Mouse (Mus musculus): ENCODE results near the gene Slc30a7.

DNA sequence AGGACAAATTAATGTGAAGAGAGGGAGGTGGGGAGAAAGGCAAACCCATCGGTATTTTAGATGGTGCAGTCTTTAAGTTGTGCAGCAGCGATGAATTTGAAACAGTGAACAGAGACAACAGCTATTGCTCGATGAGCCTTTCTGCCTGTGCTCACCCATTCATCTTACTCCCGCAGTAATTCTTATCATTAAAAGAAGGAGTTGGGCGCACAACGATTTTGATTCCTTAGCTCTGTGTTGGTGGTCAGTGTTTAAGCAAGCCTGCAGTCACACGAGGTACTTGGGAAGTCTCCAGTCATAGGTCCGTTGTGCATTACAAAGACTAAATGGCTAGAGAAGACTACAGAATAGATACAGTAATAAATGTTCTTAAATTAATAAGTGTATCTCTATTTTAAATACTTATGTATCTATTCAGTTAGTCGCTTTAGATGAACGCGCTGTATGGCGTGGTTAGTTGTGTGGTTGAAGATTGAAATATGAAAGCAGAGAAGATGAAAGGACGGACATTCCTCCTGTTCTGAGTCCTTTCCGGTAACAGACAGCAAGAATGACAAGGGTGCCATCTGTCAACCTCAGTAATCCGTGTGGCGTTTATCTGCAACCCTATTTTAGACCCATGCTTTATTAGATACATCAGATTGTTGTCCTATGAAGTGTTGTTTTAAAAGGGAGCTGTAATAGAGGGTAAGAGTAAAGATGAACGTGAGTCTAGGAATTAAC, 2.6 kb upstream of the Slc30a7 start:
- no peak for TF ChIP-seq CTCF (IDR thresholded peaks at IDR 0.05; ENCODE audit: extremely low read depth, insufficient read depth, insufficient read length, insufficient replicate concordance)
- no peak for TF ChIP-seq POLR2A (IDR thresholded peaks at IDR 0.05; ENCODE audit: low read depth, low read length)
